Mouse (Mus musculus): ENCODE results near the gene Syt6. TPM values are rescaled to one million over a fixed set of nuclear protein-coding genes. Genes with fewer than 3 reads are reported as not detected.

Gene Syt6
- polyA plus RNA-seq, 1 experiment from 2014 or later: 0.21 TPM

DNA sequence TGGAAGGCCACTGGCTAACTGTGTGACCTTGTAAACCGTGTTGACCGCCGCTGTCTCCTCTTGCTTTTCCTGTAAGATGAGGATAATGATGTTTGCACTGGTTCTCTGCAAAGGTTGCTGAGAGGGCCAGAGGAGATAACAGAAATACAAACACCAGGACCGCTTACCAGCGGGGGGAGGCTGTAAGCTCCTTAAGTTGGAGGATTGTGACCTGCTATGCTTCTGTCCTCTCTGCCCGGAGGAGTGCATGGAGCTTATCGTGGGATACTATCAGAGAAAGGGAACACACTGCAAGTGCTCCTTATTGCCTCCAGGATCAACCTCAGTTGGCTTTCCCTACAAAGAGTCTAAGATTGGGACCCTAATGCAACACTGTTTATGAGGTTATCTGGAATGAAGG, 97.7 kb downstream of the Syt6 start:
- no peak for ATAC-seq (ENCODE audit: insufficient number of reproducible peaks, low FRiP score, low TSS enrichment, low read depth)
- Histone ChIP-seq H3K4me1 (ENCODE audit: control insufficient read depth, insufficient read depth, low read length) (no peaks in the 10 kb centered on the region), H3K9me3 (ENCODE audit: control insufficient read depth, low read length) (no peaks in the 10 kb centered on the region), H3K27ac (replicated peaks; ENCODE audit: low read depth, low read length) (no peak overlapping the region), H3K4me2 (ENCODE audit: low read depth, severe bottlenecking) (no peak overlapping the region), H3K9ac (ENCODE audit: low read length) (no peak overlapping the region), H3K4me3 (ENCODE audit: low read depth, low read length) (no peak overlapping the region), H3K27me3 (ENCODE audit: control insufficient read depth, insufficient read depth, low read length) (no peaks in the 10 kb centered on the region), H3K36me3 (ENCODE audit: control insufficient read depth, insufficient read depth, low read length) (no peaks in the 10 kb centered on the region)
- 64% methylated on average over 7 of the region's 7 CpGs for WGBS
- DNase-seq (ENCODE audit: low spot score): no peak

- Histone ChIP-seq H3K4me2 (ENCODE audit: low read depth, severe bottlenecking) (no peak overlapping the region), H3K4me3 (ENCODE audit: low read depth, low read length) (no peak overlapping the region), H3K27me3 (ENCODE audit: control insufficient read depth, insufficient read depth, low read length) (no peaks in the 10 kb centered on the region), H3K4me1 (ENCODE audit: control insufficient read depth, insufficient read depth, low read length) (peaks cover 7% of the 10 kb centered on the region), H3K9ac (ENCODE audit: low read length) (no peak overlapping the region), H3K36me3 (ENCODE audit: control insufficient read depth, insufficient read depth, low read length) (no peaks in the 10 kb centered on the region), H3K9me3 (ENCODE audit: control insufficient read depth, low read length) (no peaks in the 10 kb centered on the region), H3K27ac (replicated peaks; ENCODE audit: low read depth, low read length) (no peak overlapping the region)
- ATAC-seq (ENCODE audit: insufficient number of reproducible peaks, low FRiP score, low TSS enrichment, low read depth) (no peak), DNase-seq (ENCODE audit: low spot score) (no peak)
- 50% methylated on average over 6 of the region's 6 CpGs for WGBS
These were observed 103.8 kb downstream of the Syt6 start for GRCm38 (mm10) chr3:103678811-103679210.

DNA sequence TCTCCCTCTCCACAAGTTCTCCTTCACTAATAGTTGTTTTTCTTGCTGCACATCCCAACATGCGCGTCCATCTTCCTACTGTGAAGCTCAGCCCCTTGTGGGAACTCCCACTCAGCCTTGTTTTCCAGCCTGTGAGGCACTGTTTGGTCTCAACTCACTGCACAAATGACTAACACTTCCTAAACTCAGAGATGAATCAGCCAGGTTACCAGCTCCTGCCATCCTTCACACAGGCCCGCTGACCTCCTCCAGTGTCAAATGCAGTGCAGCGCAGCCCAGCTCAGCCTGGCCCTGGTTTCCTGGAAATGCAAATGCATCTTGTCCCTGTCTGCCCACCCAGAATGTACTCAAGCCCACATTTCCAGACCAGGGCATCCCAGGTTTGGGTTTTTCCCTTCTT, 107.4 kb downstream of the Syt6 start:
- Histone ChIP-seq H3K9me3 (ENCODE audit: control insufficient read depth, low read length) (no peaks in the 10 kb centered on the region), H3K27me3 (ENCODE audit: control insufficient read depth, insufficient read depth, low read length) (no peaks in the 10 kb centered on the region), H3K4me3 (ENCODE audit: low read depth, low read length) (no peak overlapping the region), H3K9ac (ENCODE audit: low read length) (no peak overlapping the region), H3K4me1 (ENCODE audit: control insufficient read depth, insufficient read depth, low read length) (peaks cover 8% of the 10 kb centered on the region), H3K27ac (replicated peaks; ENCODE audit: low read depth, low read length) (no peak overlapping the region), H3K36me3 (ENCODE audit: control insufficient read depth, insufficient read depth, low read length) (no peaks in the 10 kb centered on the region), H3K4me2 (ENCODE audit: low read depth, severe bottlenecking) (no peak overlapping the region)
- no peak for ATAC-seq (ENCODE audit: insufficient number of reproducible peaks, low FRiP score, low TSS enrichment, low read depth)
- DNase-seq (ENCODE audit: low spot score): no peak
- WGBS: 41% methylated on average over 4 of the region's 4 CpGs

- no peaks in the 10 kb centered on the region for H3K9me3 ChIP-seq (ENCODE audit: control insufficient read depth, low read length)
- no peaks in the 10 kb centered on the region for H3K27me3 ChIP-seq (ENCODE audit: control insufficient read depth, insufficient read depth, low read length)
- DNase-seq (ENCODE audit: low spot score): peak; percentile 26
- peak overlapping the region; percentile 27; the same call in 1 of the 2 replicates for H3K4me2 ChIP-seq (ENCODE audit: low read depth, severe bottlenecking)
- no peak overlapping the region for H3K9ac ChIP-seq (ENCODE audit: low read length)
- H3K27ac ChIP-seq (replicated peaks; ENCODE audit: low read depth, low read length): no peak overlapping the region
- WGBS: 3% methylated on average over 21 of the region's 21 CpGs
- no peak for ATAC-seq (ENCODE audit: insufficient number of reproducible peaks, low FRiP score, low TSS enrichment, low read depth)
- no peak overlapping the region for H3K4me3 ChIP-seq (ENCODE audit: low read depth, low read length)
- H3K36me3 ChIP-seq (ENCODE audit: control insufficient read depth, insufficient read depth, low read length): no peaks in the 10 kb centered on the region
- peaks cover 8% of the 10 kb centered on the region for H3K4me1 ChIP-seq (ENCODE audit: control insufficient read depth, insufficient read depth, low read length)
These were observed 108.4 kb downstream of the Syt6 start for GRCm38 (mm10) chr3:103683234-103683965.

- H3K9me3 ChIP-seq (ENCODE audit: control insufficient read depth, low read length): no peaks in the 10 kb centered on the region
- no peaks in the 10 kb centered on the region for H3K36me3 ChIP-seq (ENCODE audit: control insufficient read depth, insufficient read depth, low read length)
- ATAC-seq (ENCODE audit: insufficient number of reproducible peaks, low FRiP score, low TSS enrichment, low read depth): no peak
- 28% methylated on average over 5 of the region's 5 CpGs for WGBS
- peak overlapping the region; percentile 27; the same call in 1 of the 2 replicates for H3K4me2 ChIP-seq (ENCODE audit: low read depth, severe bottlenecking)
- H3K4me3 ChIP-seq (ENCODE audit: low read depth, low read length): no peak overlapping the region
- no peak overlapping the region for H3K27ac ChIP-seq (replicated peaks; ENCODE audit: low read depth, low read length)
- DNase-seq (ENCODE audit: low spot score): no peak
- no peaks in the 10 kb centered on the region for H3K27me3 ChIP-seq (ENCODE audit: control insufficient read depth, insufficient read depth, low read length)
- peaks cover 8% of the 10 kb centered on the region for H3K4me1 ChIP-seq (ENCODE audit: control insufficient read depth, insufficient read depth, low read length)
- H3K9ac ChIP-seq (ENCODE audit: low read length): no peak overlapping the region
These were observed 108.9 kb downstream of the Syt6 start for GRCm38 (mm10) chr3:103683966-103684319.

- H3K9ac ChIP-seq (ENCODE audit: low read length): no peak overlapping the region
- ATAC-seq (ENCODE audit: insufficient number of reproducible peaks, low FRiP score, low TSS enrichment, low read depth) (no peak), DNase-seq (ENCODE audit: low spot score) (no peak)
- no peaks in the 10 kb centered on the region for H3K36me3 ChIP-seq (ENCODE audit: control insufficient read depth, insufficient read depth, low read length)
- H3K4me2 ChIP-seq (ENCODE audit: low read depth, severe bottlenecking): no peak overlapping the region
- no peaks in the 10 kb centered on the region for H3K9me3 ChIP-seq (ENCODE audit: control insufficient read depth, low read length)
- H3K4me3 ChIP-seq (ENCODE audit: low read depth, low read length): no peak overlapping the region
- no peak overlapping the region for H3K27ac ChIP-seq (replicated peaks; ENCODE audit: low read depth, low read length)
- no peaks in the 10 kb centered on the region for H3K4me1 ChIP-seq (ENCODE audit: control insufficient read depth, insufficient read depth, low read length)
- 86% methylated on average over 1 of the region's 1 CpGs for WGBS
- no peaks in the 10 kb centered on the region for H3K27me3 ChIP-seq (ENCODE audit: control insufficient read depth, insufficient read depth, low read length)
These were observed 114.0 kb downstream of the Syt6 start for GRCm38 (mm10) chr3:103689043-103689442.

- no peaks in the 10 kb centered on the region for H3K9me3 ChIP-seq (ENCODE audit: control insufficient read depth, low read length)
- H3K4me2 ChIP-seq (ENCODE audit: low read depth, severe bottlenecking): no peak overlapping the region
- no peak overlapping the region for H3K9ac ChIP-seq (ENCODE audit: low read length)
- no peaks in the 10 kb centered on the region for H3K36me3 ChIP-seq (ENCODE audit: control insufficient read depth, insufficient read depth, low read length)
- no peak overlapping the region for H3K27ac ChIP-seq (replicated peaks; ENCODE audit: low read depth, low read length)
- no peak for ATAC-seq (ENCODE audit: insufficient number of reproducible peaks, low FRiP score, low TSS enrichment, low read depth)
- WGBS: 82% methylated on average over 3 of the region's 3 CpGs
- H3K27me3 ChIP-seq (ENCODE audit: control insufficient read depth, insufficient read depth, low read length): no peaks in the 10 kb centered on the region
- DNase-seq (ENCODE audit: low spot score): no peak
- H3K4me3 ChIP-seq (ENCODE audit: low read depth, low read length): no peak overlapping the region
- no peaks in the 10 kb centered on the region for H3K4me1 ChIP-seq (ENCODE audit: control insufficient read depth, insufficient read depth, low read length)
These were observed 115.5 kb downstream of the Syt6 start for GRCm38 (mm10) chr3:103690506-103690905.

All from limb, embryonic 11.5 days (tissue).